Mouse (Mus musculus) limb, embryonic 13.5 days (tissue): Measurements from ENCODE around the gene Tmem119. TPM values are rescaled to one million over a fixed set of nuclear protein-coding genes. Genes with fewer than 3 reads are reported as not detected.
"Not testable (repeated sequence)": the region's sequence is repeated elsewhere in the genome, so short reads cannot be mapped to it uniquely, and the experiment has no call there.

Experiments used
- ATAC-seq: fragments of 200-750 bp; cut with Nextera tagmentation; 2 replicates; pipeline ENCODE4 v1.8.0; 2017; ENCODE audit warnings: low read depth, moderate number of reproducible peaks, moderate TSS enrichment; ENCODE audit not compliant: low FRiP score
- H3K27ac ChIP-seq: fragments of 300-500 bp; sonication (generic); 2 replicates; pipeline ENCODE4 v1.5.1; 2015; ENCODE audit warnings: inconsistent platforms, mild to moderate bottlenecking, moderate library complexity
- H3K27me3 ChIP-seq: fragments of 300-500 bp; sonication (generic); 2 replicates; pipeline ENCODE4 v1.6.1; 2015; ENCODE audit warnings: mild to moderate bottlenecking, inconsistent platforms
- H3K36me3 ChIP-seq: fragments of 300-500 bp; sonication (generic); 2 replicates; pipeline ENCODE4 v1.6.1; 2015; ENCODE audit warnings: inconsistent platforms, mild to moderate bottlenecking, moderate library complexity
- H3K4me1 ChIP-seq: fragments of 300-500 bp; sonication (generic); 2 replicates; pipeline ENCODE4 v1.6.1; 2015; ENCODE audit warnings: inconsistent platforms
- H3K4me2 ChIP-seq: fragments of 300-500 bp; sonication (generic); replicated peaks from 2 replicates; pipeline ENCODE4 v1.6.1; 2015; ENCODE audit warnings: inconsistent platforms, mild to moderate bottlenecking, moderate library complexity
- H3K4me3 ChIP-seq: fragments of 300-500 bp; sonication (generic); 2 replicates; pipeline ENCODE4 v1.5.1; 2015; ENCODE audit warnings: moderate library complexity, mild to moderate bottlenecking, inconsistent platforms
- H3K9ac ChIP-seq: fragments of 300-500 bp; sonication (generic); 2 replicates; pipeline ENCODE4 v1.6.1; 2015; ENCODE audit warnings: mild to moderate bottlenecking, inconsistent platforms
- H3K9me3 ChIP-seq: fragments of 300-500 bp; sonication (generic); 2 replicates; pipeline ENCODE4 v1.6.1; 2016; ENCODE audit warnings: inconsistent platforms
- WGBS: fragments of 180-500 bp; shearing (Covaris S2); methylation state at CpG from one replicate; pipeline ENCODE4 v1.1.7; 2015; 5-methylcytosine and 5-hydroxymethylcytosine counted together
- polyA plus RNA-seq: library from polyadenylated mRNA; unstranded; fragments of >200 nt; fragmentation: Nextera tagmentation; extraction: Ambion mirVana; gene quantifications from 2 replicates; pipeline ENCODE4 v1.2.1, GENCODE M21; 2015

Gene Tmem119
- polyA plus RNA-seq, 1 experiment from 2014 or later, result 221 TPM

DNA sequence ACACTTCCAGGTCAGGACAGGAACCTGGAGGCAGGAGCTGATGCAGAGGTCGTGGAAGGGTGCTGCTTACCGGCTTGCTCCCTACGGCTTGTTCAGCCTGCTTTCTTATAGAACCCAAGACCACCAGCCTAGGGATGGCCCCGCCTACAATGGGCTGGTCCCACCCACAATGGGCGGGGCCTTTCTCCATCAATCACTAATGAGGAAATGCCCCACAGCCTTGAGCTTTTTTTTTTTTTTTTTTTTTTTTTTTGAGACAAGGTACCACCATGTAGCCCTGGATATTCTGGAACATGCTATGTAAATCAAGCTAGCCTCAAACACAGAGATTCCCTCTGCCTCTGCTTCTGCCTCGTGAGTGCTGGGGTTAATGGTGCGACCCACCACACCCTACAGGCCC lies 18.4 kb downstream of the Tmem119 start:
- Histone ChIP-seq H3K4me1 (peaks cover 44% of the 10 kb centered on the region), H3K36me3 (peaks cover 16% of the 10 kb centered on the region), H3K27ac (peak overlapping the region; percentile 67; the same call in 1 of the 2 replicates), H3K9ac (no peak overlapping the region), H3K4me3 (no peak overlapping the region), H3K4me2 (no peak overlapping the region), H3K27me3 (no peaks in the 10 kb centered on the region), H3K9me3 (no peaks in the 10 kb centered on the region)
- ATAC-seq, result no peak
- WGBS, result 87% methylated on average over 7 of the region's 7 CpGs

DNA sequence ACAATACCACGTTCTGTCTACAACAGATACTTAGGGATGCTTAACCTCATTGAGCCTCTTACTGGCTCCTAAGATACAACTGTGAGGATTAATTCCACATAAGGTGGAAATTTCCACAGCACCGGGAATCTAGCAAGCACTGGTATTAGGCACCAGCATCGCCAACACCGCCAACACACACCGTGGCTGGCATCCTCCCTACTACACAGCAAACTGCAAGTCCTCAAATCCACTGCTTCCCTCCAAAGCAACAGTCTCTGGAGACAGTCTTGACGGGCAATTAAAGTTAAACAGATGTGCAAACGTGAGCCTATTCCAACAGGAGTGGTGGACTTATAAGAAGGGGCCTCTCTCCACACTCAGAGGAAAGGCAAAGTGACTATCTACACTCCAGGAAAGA lies 19.1 kb downstream of the Tmem119 start:
- H3K9ac ChIP-seq, result no peak overlapping the region
- ATAC-seq, result no peak
- 50% methylated on average over 7 of the region's 7 CpGs for WGBS

DNA sequence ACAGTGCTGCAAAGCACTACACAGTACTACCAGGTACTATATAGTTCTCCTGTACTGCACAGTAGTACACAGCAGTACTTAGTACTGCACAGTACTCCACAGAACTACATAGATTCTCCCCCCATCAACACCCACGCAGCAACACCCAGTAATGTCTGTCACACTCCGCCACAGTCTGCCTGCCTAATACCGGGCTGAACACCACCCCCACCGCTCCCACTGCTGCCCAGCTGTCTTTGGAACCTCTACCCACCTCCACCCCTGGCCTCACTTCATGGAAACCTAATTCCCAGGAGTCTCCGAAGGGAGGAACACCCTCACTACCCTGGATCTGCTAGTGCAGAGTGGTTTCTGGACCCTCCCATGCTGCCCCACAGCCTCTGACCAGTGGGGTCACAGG lies 19.6 kb downstream of the Tmem119 start:
- Histone ChIP-seq H3K27ac (peak overlapping the region; percentile 67; the same call in 1 of the 2 replicates), H3K4me1 (peaks cover 40% of the 10 kb centered on the region), H3K36me3 (peaks cover 28% of the 10 kb centered on the region), H3K4me2 (no peak overlapping the region), H3K27me3 (no peaks in the 10 kb centered on the region), H3K9ac (no peak overlapping the region), H3K9me3 (no peaks in the 10 kb centered on the region), H3K4me3 (no peak overlapping the region)
- WGBS, result 73% methylated on average over 5 of the region's 5 CpGs
- no peak for ATAC-seq

More for the DNA sequence above, 19.1 kb downstream of the Tmem119 start:
- H3K4me1 ChIP-seq, result peaks cover 40% of the 10 kb centered on the region
- H3K9me3 ChIP-seq, result no peaks in the 10 kb centered on the region
- H3K36me3 ChIP-seq, result peaks cover 23% of the 10 kb centered on the region
- no peak overlapping the region for H3K4me3 ChIP-seq
- no peak overlapping the region for H3K4me2 ChIP-seq
- peak overlapping the region; percentile 67; the same call in 1 of the 2 replicates for H3K27ac ChIP-seq
- no peaks in the 10 kb centered on the region for H3K27me3 ChIP-seq

DNA sequence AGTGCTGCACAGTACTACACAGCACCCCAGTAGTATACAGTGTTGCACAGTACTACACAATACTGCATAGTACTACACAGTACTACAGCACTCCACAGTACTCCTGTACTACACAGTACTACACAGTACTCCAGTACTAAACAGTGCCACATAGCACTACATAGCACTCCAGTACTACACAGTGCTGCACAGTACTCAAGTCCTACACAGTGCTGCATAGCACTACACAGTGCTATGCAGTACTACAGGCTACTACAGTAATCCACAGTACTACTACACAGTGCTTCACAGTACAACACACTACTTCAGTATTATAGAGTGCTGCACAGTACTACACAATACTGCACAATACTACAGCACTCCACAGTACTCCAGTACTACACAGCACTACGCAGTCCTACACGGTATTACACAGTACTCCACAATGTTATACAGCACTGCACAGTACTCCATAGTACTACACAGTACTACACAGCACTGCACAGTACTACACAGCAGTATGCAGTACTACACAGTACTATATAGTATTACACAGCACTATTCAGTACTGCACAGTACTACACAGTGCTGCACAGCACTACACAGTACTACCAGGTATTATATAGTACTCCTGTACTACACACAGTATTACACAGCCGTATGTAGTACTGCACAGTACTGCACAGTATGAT lies 20.1 kb downstream of the Tmem119 start:
- Histone ChIP-seq H3K9ac (no peak overlapping the region), H3K27me3 (no peaks in the 10 kb centered on the region), H3K36me3 (peaks cover 33% of the 10 kb centered on the region), H3K4me2 (no peak overlapping the region), H3K4me1 (peaks cover 40% of the 10 kb centered on the region), H3K4me3 (no peak overlapping the region), H3K27ac (no peak overlapping the region; the same call in 1 of the 2 replicates), H3K9me3 (no peaks in the 10 kb centered on the region)
- 94% methylated on average over 3 of the region's 3 CpGs for whole genome bisulfite sequencing
- no peak for ATAC-seq

DNA sequence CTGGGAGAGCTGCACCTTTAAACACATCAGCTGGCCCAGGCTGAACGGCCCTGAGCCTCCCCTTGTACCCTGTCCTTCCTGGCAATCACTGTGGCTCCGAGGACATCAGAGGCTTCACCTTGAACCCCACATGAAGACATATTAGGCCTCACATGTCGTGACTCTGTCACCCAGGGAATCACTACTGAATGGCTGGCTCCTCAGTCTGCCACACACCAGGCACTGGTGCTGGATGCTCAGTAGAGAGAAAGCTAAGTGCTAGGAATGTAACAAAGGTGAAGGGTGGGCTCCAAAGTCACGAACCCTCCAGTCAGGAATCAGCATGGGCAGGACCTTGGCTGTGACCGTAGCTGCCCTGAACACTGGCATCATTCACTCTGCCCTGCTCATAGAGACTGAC lies 20.7 kb downstream of the Tmem119 start:
- Histone ChIP-seq H3K9ac (no peak overlapping the region), H3K4me1 (peaks cover 36% of the 10 kb centered on the region), H3K4me3 (no peak overlapping the region), H3K27me3 (no peaks in the 10 kb centered on the region), H3K9me3 (no peaks in the 10 kb centered on the region), H3K27ac (no peak overlapping the region), H3K36me3 (peaks cover 39% of the 10 kb centered on the region), H3K4me2 (no peak overlapping the region)
- no peak for ATAC-seq
- WGBS, result 61% methylated on average over 5 of the region's 5 CpGs

DNA sequence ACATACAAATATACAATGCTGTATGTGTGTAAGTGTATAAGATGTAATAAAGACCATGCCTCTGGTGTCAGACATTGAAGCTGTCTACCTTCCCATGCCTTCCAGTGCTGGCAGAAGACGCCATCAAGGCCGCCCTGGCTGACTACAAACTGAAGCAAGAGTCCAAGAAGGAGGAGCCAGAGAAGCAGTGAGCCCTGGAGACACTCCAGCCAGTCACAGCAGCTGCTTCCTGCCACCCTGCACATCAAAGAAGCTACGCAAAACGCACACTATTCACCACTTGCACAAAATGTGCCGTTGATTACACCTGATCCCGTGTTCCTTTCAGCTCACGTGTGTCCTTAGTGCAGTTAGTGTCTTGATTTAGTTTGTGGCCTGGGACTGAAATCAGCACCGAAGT lies 22.6 kb downstream of the Tmem119 start:
- H3K4me3 ChIP-seq, ATAC-seq, H3K27me3 ChIP-seq, H3K27ac ChIP-seq, H3K9me3 ChIP-seq, H3K9ac ChIP-seq, H3K4me2 ChIP-seq: not testable (repeated sequence)
- WGBS, result 85% methylated on average over 8 of the region's 8 CpGs
- Histone ChIP-seq H3K36me3 (peaks cover 43% of the 10 kb centered on the region), H3K4me1 (peaks cover 28% of the 10 kb centered on the region)

DNA sequence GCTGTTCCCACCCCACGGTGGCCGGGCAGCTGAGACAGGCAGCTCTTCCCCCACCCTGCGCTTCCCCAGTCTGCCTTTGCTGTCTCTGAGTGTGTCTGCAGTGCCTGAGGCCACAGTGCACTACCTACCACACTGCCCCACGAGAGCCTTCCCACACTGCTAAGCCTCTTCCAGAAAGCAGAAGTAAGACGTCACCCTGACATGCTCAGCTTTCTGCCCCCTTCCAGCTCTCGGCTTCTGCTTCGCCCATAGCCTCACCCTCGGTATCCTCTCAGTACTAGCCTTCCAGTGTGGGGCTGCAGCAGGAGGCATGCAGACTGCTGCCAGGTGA lies 23.5 kb downstream of the Tmem119 start:
- 93% methylated on average over 8 of the region's 8 CpGs for WGBS
- H3K9ac ChIP-seq, result no peak overlapping the region
- no peak for ATAC-seq
- no peaks in the 10 kb centered on the region for H3K9me3 ChIP-seq
- H3K4me2 ChIP-seq, result no peak overlapping the region
- H3K4me1 ChIP-seq, result peaks cover 24% of the 10 kb centered on the region
- no peak overlapping the region for H3K27ac ChIP-seq
- no peaks in the 10 kb centered on the region for H3K27me3 ChIP-seq
- H3K36me3 ChIP-seq, result peaks cover 43% of the 10 kb centered on the region
- no peak overlapping the region for H3K4me3 ChIP-seq

DNA sequence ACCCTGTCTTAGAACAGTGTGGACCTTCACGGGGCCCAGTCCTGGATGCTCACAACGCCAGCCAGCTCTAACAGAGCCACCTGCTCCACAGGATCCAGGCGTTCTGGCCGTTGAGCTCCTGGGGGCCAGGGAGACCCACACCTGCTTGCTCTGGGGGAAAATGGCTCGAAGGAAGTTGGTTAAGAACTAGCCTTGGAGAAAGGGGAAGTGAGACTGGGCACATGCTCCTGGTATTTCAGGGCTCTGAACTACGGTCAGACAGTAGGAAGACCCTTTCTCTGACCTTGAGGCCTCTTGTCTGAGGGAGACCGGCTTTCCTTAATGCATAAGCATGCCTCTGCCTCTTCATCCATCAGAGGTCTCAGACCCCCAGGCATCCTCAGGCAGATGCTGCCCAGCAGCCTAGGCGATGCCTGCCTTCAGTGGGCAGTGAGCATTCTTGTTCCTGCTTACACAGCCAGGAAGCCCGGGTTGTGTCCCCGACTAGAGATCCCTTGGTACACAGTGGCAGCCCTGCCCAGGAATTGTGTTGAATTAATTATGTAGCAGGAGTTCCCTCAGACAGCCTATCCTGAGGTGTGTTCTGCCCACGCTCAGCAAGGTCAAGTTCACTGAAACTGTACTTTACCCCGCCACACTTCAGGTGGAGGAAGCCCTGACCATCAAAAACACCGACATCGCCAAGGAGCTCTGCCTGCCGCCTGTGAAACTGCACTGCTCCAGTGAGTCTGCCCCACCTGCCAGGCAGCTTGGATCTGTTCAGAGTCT lies 24.0 kb downstream of the Tmem119 start:
- Histone ChIP-seq H3K4me1 (peaks cover 18% of the 10 kb centered on the region), H3K9ac (no peak overlapping the region), H3K27ac (no peak overlapping the region), H3K9me3 (no peaks in the 10 kb centered on the region), H3K4me3 (no peak overlapping the region), H3K36me3 (peaks cover 43% of the 10 kb centered on the region), H3K27me3 (no peaks in the 10 kb centered on the region), H3K4me2 (no peak overlapping the region)
- no peak for ATAC-seq
- WGBS, result 89% methylated on average over 15 of the region's 15 CpGs

DNA sequence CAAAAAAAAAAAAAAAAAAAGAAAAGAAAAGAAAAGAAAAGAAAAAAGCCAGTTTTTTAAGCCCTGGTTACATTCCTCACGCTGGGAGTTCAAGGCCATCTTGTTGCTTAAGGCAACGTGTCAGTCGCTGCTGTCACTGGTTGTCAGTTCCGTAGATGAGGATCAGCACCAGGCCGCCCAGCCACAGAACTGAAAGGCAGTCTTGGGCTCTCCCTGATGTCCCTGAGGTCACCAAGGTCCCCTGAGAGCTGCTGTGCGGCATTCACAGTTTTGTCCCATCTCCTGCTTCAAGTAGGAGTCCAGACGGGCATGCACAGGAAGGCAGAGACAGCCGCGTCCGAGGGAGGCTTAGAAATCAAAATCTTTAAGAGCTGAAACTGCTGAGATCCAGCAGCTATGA lies 24.7 kb downstream of the Tmem119 start:
- H3K27ac ChIP-seq, result no peak overlapping the region
- no peak for ATAC-seq
- H3K4me1 ChIP-seq, result peaks cover 13% of the 10 kb centered on the region
- peaks cover 43% of the 10 kb centered on the region for H3K36me3 ChIP-seq
- H3K4me3 ChIP-seq, result no peak overlapping the region
- H3K4me2 ChIP-seq, result no peak overlapping the region
- no peaks in the 10 kb centered on the region for H3K9me3 ChIP-seq
- no peak overlapping the region for H3K9ac ChIP-seq
- 90% methylated on average over 10 of the region's 10 CpGs for WGBS
- no peaks in the 10 kb centered on the region for H3K27me3 ChIP-seq

DNA sequence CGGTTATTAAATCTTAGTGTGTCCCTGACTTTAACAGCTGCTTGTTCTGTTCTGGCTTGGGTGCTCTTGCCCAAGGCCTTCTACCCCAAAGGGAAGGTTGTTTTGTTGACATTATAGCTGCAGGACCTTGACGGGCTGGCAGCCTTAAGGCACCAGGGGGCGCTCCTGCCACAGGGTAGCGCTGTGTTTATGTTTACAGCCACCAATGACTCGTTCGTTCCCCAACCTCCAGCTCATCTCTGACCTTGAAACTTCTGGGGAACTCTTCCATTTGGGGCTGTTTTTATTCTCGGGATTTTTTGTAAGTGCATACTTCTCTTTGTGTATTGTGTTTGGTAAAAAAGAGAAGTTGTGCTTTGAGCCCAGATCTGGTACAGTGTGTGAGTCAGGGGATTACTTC lies 26.7 kb downstream of the Tmem119 start:
- Histone ChIP-seq H3K27me3 (no peaks in the 10 kb centered on the region), H3K4me2 (peak overlapping the region; percentile 94), H3K27ac (no peak overlapping the region; the same call in 1 of the 2 replicates), H3K9ac (peak overlapping the region; percentile 81), H3K4me3 (peak overlapping the region; percentile 99), H3K4me1 (peaks cover 31% of the 10 kb centered on the region), H3K9me3 (no peaks in the 10 kb centered on the region), H3K36me3 (peaks cover 50% of the 10 kb centered on the region)
- WGBS, result 1% methylated on average over 7 of the region's 7 CpGs
- ATAC-seq, result no peak

DNA sequence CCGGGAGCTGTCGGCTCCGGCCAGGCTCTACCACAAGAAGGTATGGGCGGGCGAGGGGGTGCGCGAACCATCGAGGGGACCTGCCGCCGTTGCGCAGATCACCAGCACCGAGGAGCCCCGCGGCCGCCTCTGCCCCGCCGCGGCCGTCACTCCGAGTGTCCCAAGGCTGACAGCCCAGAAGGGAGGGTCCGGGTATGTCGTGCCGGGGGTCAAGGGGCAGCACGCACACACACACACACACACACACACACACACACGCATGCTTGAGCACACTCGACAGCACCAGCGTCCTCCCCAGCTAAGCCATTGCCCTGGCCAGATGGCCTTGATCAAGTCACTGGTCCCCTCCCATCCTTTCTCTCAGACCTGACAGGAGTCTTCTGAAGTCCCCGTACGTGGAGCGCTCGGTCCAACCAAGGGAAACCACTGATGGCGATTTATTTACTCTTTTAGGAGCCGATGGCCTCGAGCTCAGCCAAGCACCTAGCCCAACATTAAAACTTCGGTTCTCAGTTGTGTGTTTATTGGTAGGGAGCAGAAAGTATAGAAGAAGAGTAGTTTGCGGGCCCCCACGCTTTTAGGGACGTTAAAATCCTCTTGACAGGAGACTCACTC lies 27.3 kb downstream of the Tmem119 start:
- H3K4me3 ChIP-seq, result peak overlapping the region; percentile 99
- peak overlapping the region; percentile 81 for H3K9ac ChIP-seq
- no peaks in the 10 kb centered on the region for H3K9me3 ChIP-seq
- peak overlapping the region; percentile 63; the same call in 1 of the 2 replicates for H3K27ac ChIP-seq
- 1% methylated on average over 34 of the region's 38 CpGs for WGBS
- H3K4me1 ChIP-seq, result peaks cover 32% of the 10 kb centered on the region
- peaks cover 51% of the 10 kb centered on the region for H3K36me3 ChIP-seq
- peak; percentile 39 for ATAC-seq
- peak overlapping the region; percentile 94 for H3K4me2 ChIP-seq
- no peaks in the 10 kb centered on the region for H3K27me3 ChIP-seq

DNA sequence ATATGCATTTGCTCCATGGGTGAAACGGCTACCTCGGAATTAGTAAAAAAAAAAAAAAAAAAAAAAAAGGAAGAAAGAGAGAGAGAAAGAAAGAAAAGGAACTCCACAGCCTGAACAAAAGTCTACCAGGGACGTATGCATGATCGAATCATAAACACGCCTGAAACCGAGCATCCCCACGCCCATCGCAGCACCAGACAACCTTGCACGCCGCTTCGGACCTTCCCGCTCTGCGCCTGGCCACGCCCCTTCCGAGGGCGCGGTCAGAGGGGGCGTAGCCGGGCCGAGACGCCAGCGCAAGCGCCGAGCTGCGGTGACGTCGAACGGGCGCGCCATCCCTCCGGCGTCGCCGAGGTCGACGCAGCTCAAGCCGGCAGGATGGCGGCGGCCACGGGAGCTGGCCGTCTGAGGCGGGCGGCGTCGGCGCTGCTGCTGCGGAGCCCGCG lies 27.8 kb downstream of the Tmem119 start, which contains the start of the genes Sart3 and Iscu:
Sart3 (minus strand) TSS at position 61 of the 446 bp plus-strand sequence.
Iscu (plus strand) TSS at position 299 of the 446 bp plus-strand sequence.
- Histone ChIP-seq H3K9me3 (no peaks in the 10 kb centered on the region), H3K27me3 (no peaks in the 10 kb centered on the region), H3K4me1 (peaks cover 32% of the 10 kb centered on the region), H3K4me2 (peak within 1 kb of the TSS; percentile 94), H3K9ac (peak within 1 kb of the TSS; percentile 97), H3K4me3 (peak within 1 kb of the TSS; percentile 99), H3K36me3 (peaks cover 53% of the 10 kb centered on the region), H3K27ac (peak within 1 kb of the TSS; percentile 95)
- WGBS, result 0% methylated on average over 36 of the region's 49 CpGs
- peak; percentile 88 for ATAC-seq
